Mouse (Mus musculus): ENCODE data around the gene Col5a1. TPM values are rescaled to one million over a fixed set of nuclear protein-coding genes. Genes with fewer than 3 reads are reported as not detected.

Gene Col5a1
- polyA plus RNA-seq, 1 experiment: 12.3 TPM

- 79% methylated on average over 3 of the region's 3 CpGs for WGBS
- Histone ChIP-seq H3K27ac (ENCODE audit: insufficient read depth, low read depth, low read length) (no peak overlapping the region), H3K36me3 (ENCODE audit: control insufficient read depth, insufficient read depth, low read length) (no peaks in the 10 kb centered on the region), H3K4me1 (ENCODE audit: control insufficient read depth, insufficient read depth, insufficient read length, low read length) (no peaks in the 10 kb centered on the region), H3K27me3 (ENCODE audit: control insufficient read depth, insufficient read depth, low read length) (no peaks in the 10 kb centered on the region), H3K4me3 (ENCODE audit: low read depth, low read length) (no peak overlapping the region)
- TF ChIP-seq POLR2A (IDR thresholded peaks at IDR 0.05; ENCODE audit: low read depth, low read length): no peak
- no peak for TF ChIP-seq CTCF (IDR thresholded peaks at IDR 0.05; ENCODE audit: extremely low read depth, insufficient read length, insufficient replicate concordance, low read depth, low read length)
Measured at GRCm38 (mm10) chr2:27902318-27902717, 16.1 kb downstream of the Col5a1 start.

GRCm38 (mm10) chr2:27905411-27905810 lies 19.2 kb downstream of the Col5a1 start:
- H3K4me1 ChIP-seq (ENCODE audit: control insufficient read depth, insufficient read depth, insufficient read length, low read length): no peaks in the 10 kb centered on the region
- H3K4me3 ChIP-seq (ENCODE audit: low read depth, low read length): no peak overlapping the region
- TF ChIP-seq POLR2A (IDR thresholded peaks at IDR 0.05; ENCODE audit: low read depth, low read length): no peak
- no peaks in the 10 kb centered on the region for H3K27me3 ChIP-seq (ENCODE audit: control insufficient read depth, insufficient read depth, low read length)
- H3K36me3 ChIP-seq (ENCODE audit: control insufficient read depth, insufficient read depth, low read length): no peaks in the 10 kb centered on the region
- WGBS: 47% methylated on average over 2 of the region's 2 CpGs
- H3K27ac ChIP-seq (ENCODE audit: insufficient read depth, low read depth, low read length): no peak overlapping the region

DNA sequence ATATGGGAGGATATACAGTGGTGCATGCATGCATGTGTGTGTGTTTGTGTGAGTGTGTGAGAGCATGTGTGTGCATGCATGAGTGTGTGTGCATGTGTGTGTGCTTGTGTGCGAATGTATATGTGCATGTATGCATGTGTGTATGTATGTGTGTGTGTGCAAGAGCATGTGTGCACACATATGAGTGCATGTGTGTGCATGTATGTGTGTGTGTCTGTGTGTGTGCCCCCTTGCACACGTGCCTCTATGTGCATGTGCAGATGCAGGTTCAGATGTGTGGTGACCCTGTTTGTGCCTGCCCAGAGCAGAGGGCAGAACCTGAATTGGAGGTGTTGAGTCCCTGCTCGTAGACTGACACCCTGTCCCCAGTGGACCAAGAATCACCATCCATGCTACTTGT lies 24.3 kb downstream of the Col5a1 start:
- H3K27ac ChIP-seq (ENCODE audit: insufficient read depth, low read depth, low read length): no peak overlapping the region
- WGBS: 83% methylated on average over 3 of the region's 3 CpGs
- no peaks in the 10 kb centered on the region for H3K4me1 ChIP-seq (ENCODE audit: control insufficient read depth, insufficient read depth, insufficient read length, low read length)
- TF ChIP-seq POLR2A (IDR thresholded peaks at IDR 0.05; ENCODE audit: low read depth, low read length): no peak
- no peak for TF ChIP-seq CTCF (IDR thresholded peaks at IDR 0.05; ENCODE audit: extremely low read depth, insufficient read length, insufficient replicate concordance, low read depth, low read length)
- no peaks in the 10 kb centered on the region for H3K36me3 ChIP-seq (ENCODE audit: control insufficient read depth, insufficient read depth, low read length)
- H3K27me3 ChIP-seq (ENCODE audit: control insufficient read depth, insufficient read depth, low read length): no peaks in the 10 kb centered on the region
- no peak overlapping the region for H3K4me3 ChIP-seq (ENCODE audit: low read depth, low read length)

GRCm38 (mm10) chr2:27912546-27913275 lies 26.5 kb downstream of the Col5a1 start:
- 54% methylated on average over 1 of the region's 1 CpGs for WGBS
- TF ChIP-seq CTCF (IDR thresholded peaks at IDR 0.05; ENCODE audit: extremely low read depth, insufficient read length, insufficient replicate concordance, low read depth, low read length) (no peak), POLR2A (IDR thresholded peaks at IDR 0.05; ENCODE audit: low read depth, low read length) (no peak)
- Histone ChIP-seq H3K4me3 (ENCODE audit: low read depth, low read length) (no peak overlapping the region), H3K36me3 (ENCODE audit: control insufficient read depth, insufficient read depth, low read length) (no peaks in the 10 kb centered on the region), H3K27me3 (ENCODE audit: control insufficient read depth, insufficient read depth, low read length) (no peaks in the 10 kb centered on the region), H3K4me1 (ENCODE audit: control insufficient read depth, insufficient read depth, insufficient read length, low read length) (no peaks in the 10 kb centered on the region), H3K27ac (ENCODE audit: insufficient read depth, low read depth, low read length) (no peak overlapping the region)

GRCm38 (mm10) chr2:27915726-27916125 lies 29.5 kb downstream of the Col5a1 start:
- Histone ChIP-seq H3K36me3 (ENCODE audit: control insufficient read depth, insufficient read depth, low read length) (no peaks in the 10 kb centered on the region), H3K27ac (ENCODE audit: insufficient read depth, low read depth, low read length) (no peak overlapping the region), H3K4me3 (ENCODE audit: low read depth, low read length) (no peak overlapping the region), H3K27me3 (ENCODE audit: control insufficient read depth, insufficient read depth, low read length) (no peaks in the 10 kb centered on the region), H3K4me1 (ENCODE audit: control insufficient read depth, insufficient read depth, insufficient read length, low read length) (no peaks in the 10 kb centered on the region; the same call in 1 of the 2 replicates)
- WGBS: 29% methylated on average over 4 of the region's 4 CpGs
- TF ChIP-seq CTCF (IDR thresholded peaks at IDR 0.05; ENCODE audit: extremely low read depth, insufficient read length, insufficient replicate concordance, low read depth, low read length): peak; percentile 51; the same call in 1 of the 2 replicates
- TF ChIP-seq POLR2A (IDR thresholded peaks at IDR 0.05; ENCODE audit: low read depth, low read length): no peak

DNA sequence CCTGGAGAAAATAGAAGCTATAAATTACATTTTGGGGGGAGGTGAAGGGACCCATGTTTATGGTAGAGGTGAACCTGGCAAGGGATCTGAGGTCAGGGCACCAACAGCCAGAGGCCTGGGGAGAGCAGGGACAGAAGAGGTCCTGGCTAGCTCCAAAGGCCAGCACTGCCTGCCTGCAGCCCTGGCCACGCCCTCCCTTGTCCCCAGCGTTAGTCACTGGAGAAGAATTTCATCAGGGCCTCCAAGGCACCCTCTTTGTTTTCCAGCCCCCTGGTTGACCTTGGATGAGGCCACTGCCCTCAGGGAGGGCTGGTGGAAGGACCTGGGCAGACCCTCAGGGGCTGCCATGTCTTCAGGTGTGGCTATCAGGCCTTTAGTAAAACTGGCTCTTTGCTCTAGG lies 30.1 kb downstream of the Col5a1 start:
- 25% methylated on average over 2 of the region's 2 CpGs for WGBS
- TF ChIP-seq POLR2A (IDR thresholded peaks at IDR 0.05; ENCODE audit: low read depth, low read length): no peak
- TF ChIP-seq CTCF (IDR thresholded peaks at IDR 0.05; ENCODE audit: extremely low read depth, insufficient read length, insufficient replicate concordance, low read depth, low read length): no peak
- no peaks in the 10 kb centered on the region for H3K36me3 ChIP-seq (ENCODE audit: control insufficient read depth, insufficient read depth, low read length)
- H3K4me3 ChIP-seq (ENCODE audit: low read depth, low read length): no peak overlapping the region
- H3K4me1 ChIP-seq (ENCODE audit: control insufficient read depth, insufficient read depth, insufficient read length, low read length): no peaks in the 10 kb centered on the region; the same call in 1 of the 2 replicates
- H3K27me3 ChIP-seq (ENCODE audit: control insufficient read depth, insufficient read depth, low read length): no peaks in the 10 kb centered on the region
- H3K27ac ChIP-seq (ENCODE audit: insufficient read depth, low read depth, low read length): no peak overlapping the region

GRCm38 (mm10) chr2:27917177-27917576 lies 31.0 kb downstream of the Col5a1 start:
- WGBS: 85% methylated on average over 3 of the region's 3 CpGs
- no peaks in the 10 kb centered on the region; the same call in 1 of the 2 replicates for H3K4me1 ChIP-seq (ENCODE audit: control insufficient read depth, insufficient read depth, insufficient read length, low read length)
- H3K27ac ChIP-seq (ENCODE audit: insufficient read depth, low read depth, low read length): no peak overlapping the region
- H3K4me3 ChIP-seq (ENCODE audit: low read depth, low read length): no peak overlapping the region
- no peak for TF ChIP-seq CTCF (IDR thresholded peaks at IDR 0.05; ENCODE audit: extremely low read depth, insufficient read length, insufficient replicate concordance, low read depth, low read length)
- TF ChIP-seq POLR2A (IDR thresholded peaks at IDR 0.05; ENCODE audit: low read depth, low read length): no peak
- H3K27me3 ChIP-seq (ENCODE audit: control insufficient read depth, insufficient read depth, low read length): no peaks in the 10 kb centered on the region
- no peaks in the 10 kb centered on the region for H3K36me3 ChIP-seq (ENCODE audit: control insufficient read depth, insufficient read depth, low read length)

Data from small intestine, adult 2 months (tissue).